Mouse (Mus musculus) embryonic fibroblast, embryonic 13.5 days (primary cell): ENCODE data around the gene D330045A20Rik.

Source experiments
- CTCF ChIP-seq: IDR thresholded peaks from 2 replicates; pipeline ENCODE4 v1.5.1; 2011; ENCODE audit warnings: mild to moderate bottlenecking, control low read depth, low read length, moderate library complexity, borderline replicate concordance; ENCODE audit not compliant: insufficient read depth
- POLR2A ChIP-seq: IDR thresholded peaks from 2 replicates; pipeline ENCODE4 v1.6.1; 2011; ENCODE audit warnings: low read depth, mild to moderate bottlenecking, control low read depth, low read length, moderate library complexity

- TF ChIP-seq CTCF: no peak
- no peak for TF ChIP-seq POLR2A
Measured at GRCm38 (mm10) chrX:139562925-139563461, 82.8 kb downstream of the D330045A20Rik start, which contains the start of gene Rnf128.
